Mouse (Mus musculus): ENCODE results near the gene Vmn1r8.
A peak's percentile ranks its signal among the peaks of the same experiment; 100 is the strongest.
"Not testable (repeated sequence)": the region's sequence is repeated elsewhere in the genome, so short reads cannot be mapped to it uniquely, and the experiment has no call there.

The Vmn1r8 gene

DNA sequence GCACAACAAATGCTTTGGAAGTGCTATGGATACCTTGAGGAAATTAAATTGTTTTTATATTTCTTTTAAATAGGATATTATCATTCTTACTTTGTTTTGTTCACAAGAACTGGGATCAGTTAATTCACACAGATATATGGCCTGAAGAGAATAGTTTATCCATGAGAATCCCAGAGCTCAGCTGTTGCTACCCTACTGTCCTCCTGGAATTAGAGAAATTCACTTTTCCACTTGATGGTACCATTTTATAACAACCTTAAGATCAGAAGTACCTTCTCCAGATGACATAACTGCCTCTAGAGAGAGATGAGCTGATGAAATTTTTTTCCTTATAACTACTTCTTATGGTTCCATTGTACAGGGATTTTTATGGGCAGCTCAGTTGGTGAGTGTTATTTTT is at the start of gene Vmn1r8:
TSS of gene Vmn1r8 (plus strand) at position 301 of the 400 bp plus-strand sequence.
- DNase-seq, result no peak

DNA sequence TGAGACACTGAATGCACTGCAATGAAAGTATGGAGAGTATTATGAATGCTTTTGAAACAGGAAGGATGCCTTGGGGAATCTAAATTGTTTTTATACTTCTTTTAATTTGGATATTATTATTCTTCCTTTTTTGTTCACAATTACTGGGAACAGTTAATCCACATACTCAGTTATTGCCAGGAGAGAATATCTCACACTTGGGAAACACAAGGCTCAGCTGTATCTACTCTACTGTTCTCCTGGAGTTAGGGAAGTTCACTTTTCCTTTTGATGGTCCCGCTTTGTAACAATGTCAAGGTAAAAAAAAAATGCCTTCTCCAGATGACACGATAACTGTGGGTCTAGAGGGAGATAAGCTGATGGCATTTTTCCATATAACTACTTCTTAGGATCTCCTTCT is 35.1 kb upstream of the Vmn1r8 start, which contains the start of gene Vmn1r6:
TSS of gene Vmn1r6 (plus strand) at position 301 of the 400 bp plus-strand sequence.
- DNase-seq, result no peak

DNA sequence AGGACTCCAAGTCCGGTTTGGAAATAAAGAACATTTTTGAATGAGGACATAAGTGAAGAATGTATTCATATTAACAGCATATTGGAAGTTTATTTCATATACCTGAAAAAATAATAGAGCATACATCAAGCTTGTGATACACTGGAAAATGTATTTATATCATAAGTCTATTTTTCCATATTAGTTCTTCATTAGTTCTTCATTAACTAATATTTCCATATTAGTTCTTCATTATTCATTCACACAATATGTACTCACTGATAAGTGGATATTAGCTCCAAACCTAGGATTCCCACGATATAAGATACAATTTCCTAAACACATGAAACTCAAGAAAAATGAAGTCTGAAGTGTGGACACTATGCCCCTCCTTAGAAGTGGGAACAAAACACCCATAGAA is 6.9 kb upstream of the Vmn1r8 start, which contains the start of gene Vmn1r7:
TSS of gene Vmn1r7 (minus strand) at position 101 of the 400 bp plus-strand sequence.
- not testable (repeated sequence) for DNase-seq

DNA sequence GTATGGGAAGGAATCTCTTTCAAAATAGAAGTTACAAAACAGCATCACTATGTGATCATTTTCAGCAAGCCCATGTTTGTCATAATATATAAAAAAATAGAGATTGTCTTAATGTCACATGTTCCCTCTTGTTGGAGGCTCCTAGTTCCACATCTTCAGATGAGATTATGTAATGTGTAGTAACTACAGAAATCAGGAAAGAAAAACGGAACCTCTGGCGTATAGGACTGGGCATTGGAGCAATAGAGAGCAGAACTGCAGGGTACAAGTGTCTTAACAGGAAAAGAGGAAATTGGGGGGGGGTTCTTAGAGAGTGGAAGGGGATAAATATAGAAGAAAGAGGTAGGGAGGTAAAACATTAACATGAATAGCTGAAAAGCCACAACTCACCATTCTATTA is 2.6 kb downstream of the Vmn1r8 start:
- no peak for DNase-seq

DNA sequence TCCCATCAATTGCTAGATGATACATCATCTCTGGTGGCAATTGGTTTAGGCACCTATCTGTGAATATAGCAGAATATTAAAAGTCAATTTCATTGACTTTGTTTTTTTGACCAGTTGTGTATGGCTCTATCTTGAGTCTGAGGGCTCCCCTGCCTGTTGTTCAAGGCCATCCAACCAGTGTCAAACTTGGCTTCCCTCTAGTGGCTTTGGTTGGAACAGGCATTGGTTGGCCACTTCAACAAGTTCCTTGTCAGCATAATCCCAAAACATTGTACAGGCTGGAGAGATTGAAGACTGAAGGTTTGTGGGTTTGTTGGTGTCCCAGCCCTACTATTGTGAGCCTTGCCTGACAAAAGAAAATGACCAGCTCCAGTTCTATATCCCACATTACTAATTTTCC is 31.6 kb downstream of the Vmn1r8 start:
- peak; percentile 1 for DNase-seq

DNA sequence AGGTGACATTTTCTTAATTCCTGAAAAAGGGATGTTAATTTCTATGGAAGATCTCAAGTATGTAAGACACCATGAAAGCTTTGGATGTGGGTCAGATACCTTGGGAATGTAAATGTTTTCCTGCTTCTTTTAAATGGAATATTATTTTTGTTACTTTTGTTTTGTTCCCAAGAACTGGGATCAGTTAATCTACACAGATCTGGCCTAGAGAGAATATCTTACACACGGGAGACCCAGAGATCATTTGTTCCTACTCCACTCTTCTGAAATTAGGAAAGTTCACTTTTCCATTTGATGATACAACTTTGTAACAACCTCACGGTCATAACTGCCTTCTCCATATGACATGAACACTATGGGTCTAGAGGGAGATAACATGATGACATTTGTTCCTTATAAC is 34.4 kb downstream of the Vmn1r8 start, which contains the start of gene Vmn1r9:
TSS of gene Vmn1r9 (plus strand) at position 301 of the 400 bp plus-strand sequence.
- no peak for DNase-seq

Measured in embryo, embryonic 11 days (tissue).